Mouse (Mus musculus): Measurements from ENCODE around the gene Atp13a1.
A peak's percentile ranks its signal among the peaks of the same experiment; 100 is the strongest.

Gene Atp13a1

GRCm38 (mm10) chr8:69790773-69791367 lies at the start of gene Atp13a1, which contains the start of gene Zfp866:
Gene Atp13a1 (plus strand): TSS chr8:69791163.
Gene Zfp866 (minus strand): TSS chr8:69791178.
- peak; percentile 98 for ATAC-seq (ENCODE audit: low TSS enrichment)

GRCm38 (mm10) chr8:69741231-69741630 lies 49.7 kb upstream of the Atp13a1 start:
- no peak for ATAC-seq (ENCODE audit: low TSS enrichment)

- peak; percentile 98 for ATAC-seq (ENCODE audit: low TSS enrichment)
Observed at GRCm38 (mm10) chr8:69749544-69750454, 41.2 kb upstream of the Atp13a1 start, which contains the start of gene Zfp963. Gene Zfp963 (minus strand): TSS chr8:69749970.

- ATAC-seq (ENCODE audit: low TSS enrichment): no peak
Observed at GRCm38 (mm10) chr8:69752437-69752836, 38.5 kb upstream of the Atp13a1 start.

- ATAC-seq (ENCODE audit: low TSS enrichment): no peak
Observed at GRCm38 (mm10) chr8:69758316-69758715, 32.6 kb upstream of the Atp13a1 start.

GRCm38 (mm10) chr8:69761814-69762445 lies 29.0 kb upstream of the Atp13a1 start:
- ATAC-seq (ENCODE audit: low TSS enrichment): no peak

GRCm38 (mm10) chr8:69771221-69771620 lies 19.7 kb upstream of the Atp13a1 start:
- ATAC-seq (ENCODE audit: low TSS enrichment): no peak

- no peak for ATAC-seq (ENCODE audit: low TSS enrichment)
Observed at GRCm38 (mm10) chr8:69772106-69772505, 18.9 kb upstream of the Atp13a1 start.

GRCm38 (mm10) chr8:69774503-69775148 lies 16.3 kb upstream of the Atp13a1 start, which contains the start of gene Gm20422:
Gene Gm20422 (minus strand): TSS chr8:69774886.
- ATAC-seq (ENCODE audit: low TSS enrichment): peak; percentile 99

- no peak for ATAC-seq (ENCODE audit: low TSS enrichment)
Observed at GRCm38 (mm10) chr8:69775149-69775534, 15.8 kb upstream of the Atp13a1 start.

GRCm38 (mm10) chr8:69777111-69777510 lies 13.9 kb upstream of the Atp13a1 start:
- ATAC-seq (ENCODE audit: low TSS enrichment): no peak

- no peak for ATAC-seq (ENCODE audit: low TSS enrichment)
Observed at GRCm38 (mm10) chr8:69789105-69789504, 1.9 kb upstream of the Atp13a1 start.

GRCm38 (mm10) chr8:69789731-69790130 lies 1.2 kb upstream of the Atp13a1 start:
- no peak for ATAC-seq (ENCODE audit: low TSS enrichment)

- ATAC-seq (ENCODE audit: low TSS enrichment): no peak
Observed at GRCm38 (mm10) chr8:69790364-69790763, 599 bp upstream of the Atp13a1 start.

GRCm38 (mm10) chr8:69791415-69792068 lies 579 bp downstream of the Atp13a1 start:
- peak; percentile 44 for ATAC-seq (ENCODE audit: low TSS enrichment)

GRCm38 (mm10) chr8:69793666-69794065 lies 2.7 kb downstream of the Atp13a1 start:
- ATAC-seq (ENCODE audit: low TSS enrichment): no peak

- ATAC-seq (ENCODE audit: low TSS enrichment): no peak
Observed at GRCm38 (mm10) chr8:69794096-69794495, 3.1 kb downstream of the Atp13a1 start.

GRCm38 (mm10) chr8:69794901-69795300 lies 3.9 kb downstream of the Atp13a1 start:
- ATAC-seq (ENCODE audit: low TSS enrichment): no peak

GRCm38 (mm10) chr8:69796721-69797345 lies 5.9 kb downstream of the Atp13a1 start:
- no peak for ATAC-seq (ENCODE audit: low TSS enrichment)

- no peak for ATAC-seq (ENCODE audit: low TSS enrichment)
Observed at GRCm38 (mm10) chr8:69797661-69798060, 6.7 kb downstream of the Atp13a1 start.

GRCm38 (mm10) chr8:69799261-69799660 lies 8.3 kb downstream of the Atp13a1 start:
- ATAC-seq (ENCODE audit: low TSS enrichment): no peak

Measured in frontal cortex, adult (tissue).